Mouse (Mus musculus): ENCODE results near the gene Fggy.

DNA sequence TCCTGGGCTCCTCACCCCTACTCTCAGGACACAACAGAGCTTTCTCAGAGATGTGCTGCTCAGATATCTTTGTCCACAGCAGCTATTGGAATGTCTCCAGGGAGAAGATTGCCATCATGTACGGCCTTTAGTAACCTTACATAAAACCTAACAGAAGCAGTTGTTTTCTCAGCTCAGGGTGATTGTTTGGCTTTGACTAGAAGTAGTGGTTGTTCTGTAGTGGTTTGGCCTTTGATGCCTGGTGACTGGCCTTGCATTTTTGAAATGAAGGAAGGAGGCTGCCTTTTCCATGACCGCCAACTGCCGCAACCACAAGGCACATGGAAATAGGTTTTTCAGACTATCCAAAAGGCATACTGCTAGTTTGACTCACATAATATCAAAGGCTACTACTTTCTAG is 63.7 kb downstream of the Fggy start:
- TF ChIP-seq CTCF (IDR thresholded peaks at IDR 0.05; ENCODE audit: extremely low read depth, insufficient read depth, insufficient read length, insufficient replicate concordance) (no peak), POLR2A (IDR thresholded peaks at IDR 0.05; ENCODE audit: low read depth, low read length) (no peak)
